13 mouse cellular contexts compared by ENCODE assay signal in the genomic region with DNA sequence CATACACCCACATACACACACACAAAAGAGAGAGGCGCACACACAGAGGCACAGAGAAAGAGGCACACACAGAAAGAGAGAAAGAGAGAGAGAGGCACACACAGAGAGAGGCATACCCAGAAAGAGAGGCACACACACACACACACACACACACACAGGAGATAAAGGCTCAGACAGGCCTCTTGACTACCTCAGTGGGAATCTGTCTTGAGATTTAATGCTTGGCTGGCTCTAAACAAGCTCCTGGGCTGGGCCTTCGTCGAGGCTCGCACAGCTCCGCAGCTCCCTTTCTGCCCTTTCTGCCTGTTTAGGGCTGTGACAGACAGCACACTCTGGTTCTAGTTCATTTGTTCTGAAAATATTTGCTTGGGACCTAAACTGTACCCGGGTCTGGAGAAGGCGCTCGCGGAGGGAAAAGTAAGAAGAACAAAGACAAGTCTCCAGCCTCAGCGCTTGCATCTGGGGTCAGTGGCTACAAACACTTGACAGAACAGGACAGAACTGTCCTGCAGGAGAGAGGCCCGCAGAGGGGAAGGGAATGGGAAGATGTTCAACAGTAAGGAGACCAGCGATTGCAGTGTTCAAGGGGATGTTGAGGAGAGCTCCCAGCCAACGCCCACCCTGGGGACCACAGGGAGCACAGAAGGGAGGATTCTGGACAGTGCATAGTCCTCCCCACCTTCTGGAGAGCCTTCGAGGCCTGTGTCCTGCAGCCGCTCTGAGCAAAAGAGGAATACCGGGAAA. TPM values are rescaled to one million over a fixed set of nuclear protein-coding genes. Genes with fewer than 3 reads are reported as not detected.
A peak's percentile ranks its signal among the peaks of the same experiment; 100 is the strongest.
DNase-seq lines count a peak whose midpoint lies in the region; ATAC-seq lines count a peak whose summit lies in the region.
"Had no signal": no experiment of that assay in that cellular context is flagged by ENCODE, and none has a peak within 500 bp of the region (broad histone marks: within the 10 kb centered on the region; RNA-seq: fewer than 3 reads in every experiment).

No protein-coding gene starts in this region.

- DNase-seq in hindbrain, embryonic 10.5 days (ENCODE audit: low spot score), result peak; percentile 67
- DNase-seq in hindbrain, embryonic 14.5 days (ENCODE audit: low spot score), result no peak
- DNase-seq in embryo, embryonic 11 days, result peak; percentile 71
- DNase-seq in neural tube, embryonic 11.5 days (ENCODE audit: low spot score), result peak; percentile 69
- DNase-seq in ovary, adult 18-20 months (ENCODE audit: low spot score), result no peak
- DNase-seq in heart, adult 11 months, result no peak
- no peak for DNase-seq in cerebellum, postnatal 36 days
- DNase-seq: heart, adult 2 months; layer of hippocampus, postnatal 36 days; lung, postnatal 36 days; right cerebral cortex, postnatal 4 days had no signal

- no peaks in the 10 kb centered on the region for H3K36me3 ChIP-seq in hindbrain, embryonic 10.5 days
- H3K36me3 ChIP-seq in hindbrain, embryonic 14.5 days (replicated peaks; ENCODE audit: control insufficient read depth, insufficient read depth), result no peaks in the 10 kb centered on the region
- H3K36me3 ChIP-seq in hindbrain, embryonic 12.5 days, result no peaks in the 10 kb centered on the region
- H3K36me3 ChIP-seq in neural tube, embryonic 11.5 days (ENCODE audit: control insufficient read depth, insufficient read depth, low read length), result no peaks in the 10 kb centered on the region
- H3K36me3 ChIP-seq: hindbrain, embryonic 15.5 days had no signal

- no peak overlapping the region for H3K9ac ChIP-seq in hindbrain, embryonic 14.5 days
- 0 out of 2 replicates have a peak overlapping the region, but pooled peaks have one; percentile 4 for H3K9ac ChIP-seq in hindbrain, embryonic 12.5 days
- peak overlapping the region; percentile 37 for H3K9ac ChIP-seq in neural tube, embryonic 11.5 days (ENCODE audit: low read length)
- H3K9ac ChIP-seq: hindbrain, embryonic 15.5 days had no signal

- no peaks in the 10 kb centered on the region for H3K9me3 ChIP-seq in hindbrain, embryonic 10.5 days
- H3K9me3 ChIP-seq in hindbrain, embryonic 14.5 days (ENCODE audit: control insufficient read depth, low read length), result no peaks in the 10 kb centered on the region
- no peaks in the 10 kb centered on the region for H3K9me3 ChIP-seq in hindbrain, embryonic 12.5 days (replicated peaks)
- no peaks in the 10 kb centered on the region for H3K9me3 ChIP-seq in neural tube, embryonic 11.5 days (ENCODE audit: control insufficient read depth, low read length)
- H3K9me3 ChIP-seq: hindbrain, embryonic 15.5 days had no signal

- peaks cover 7% of the 10 kb centered on the region; the same call in 1 of the 2 replicates for H3K27me3 ChIP-seq in hindbrain, embryonic 10.5 days (ENCODE audit: insufficient read depth, poor library complexity, severe bottlenecking)
- H3K27me3 ChIP-seq in hindbrain, embryonic 14.5 days (ENCODE audit: control insufficient read depth, insufficient read depth, low read length), result no peaks in the 10 kb centered on the region; the same call in 1 of the 2 replicates
- H3K27me3 ChIP-seq in hindbrain, embryonic 12.5 days, result 0 out of 2 replicates have a peak, but pooled peaks cover 4% of the 10 kb centered on the region
- H3K27me3 ChIP-seq in neural tube, embryonic 11.5 days (ENCODE audit: control insufficient read depth, insufficient read depth, low read length), result no peaks in the 10 kb centered on the region
- H3K27me3 ChIP-seq: hindbrain, embryonic 15.5 days had no signal

- H3K27ac ChIP-seq in hindbrain, embryonic 10.5 days, result peak overlapping the region; percentile 89
- H3K27ac ChIP-seq in hindbrain, embryonic 14.5 days, result no peak overlapping the region
- peak overlapping the region; percentile 70 for H3K27ac ChIP-seq in hindbrain, embryonic 12.5 days
- peak overlapping the region; percentile 78 for H3K27ac ChIP-seq in neural tube, embryonic 11.5 days (ENCODE audit: low read depth, low read length)
- H3K27ac ChIP-seq: heart, adult 2 months; hindbrain, embryonic 15.5 days had no signal

- peaks cover 23% of the 10 kb centered on the region for H3K4me1 ChIP-seq in hindbrain, embryonic 10.5 days (replicated peaks)
- no peaks in the 10 kb centered on the region for H3K4me1 ChIP-seq in hindbrain, embryonic 14.5 days (replicated peaks; ENCODE audit: control insufficient read depth, insufficient read depth, low read length)
- peaks cover 18% of the 10 kb centered on the region for H3K4me1 ChIP-seq in hindbrain, embryonic 12.5 days
- H3K4me1 ChIP-seq in neural tube, embryonic 11.5 days (ENCODE audit: control insufficient read depth, insufficient read depth, low read length), result 0 out of 2 replicates have a peak, but pooled peaks cover 3% of the 10 kb centered on the region

- 33% methylated on average over 16 of the region's 16 CpGs for WGBS in hindbrain, embryonic 10.5 days
- WGBS in hindbrain, embryonic 14.5 days, result 26% methylated on average over 16 of the region's 16 CpGs
- WGBS in hindbrain, embryonic 12.5 days, result 29% methylated on average over 16 of the region's 16 CpGs
- 44% methylated on average over 16 of the region's 16 CpGs for WGBS in neural tube, embryonic 11.5 days

- H3K4me2 ChIP-seq in hindbrain, embryonic 14.5 days (replicated peaks), result no peak overlapping the region
- H3K4me2 ChIP-seq in hindbrain, embryonic 12.5 days (replicated peaks), result no peak overlapping the region
- H3K4me2 ChIP-seq in neural tube, embryonic 11.5 days (ENCODE audit: low read depth), result no peak overlapping the region
- H3K4me2 ChIP-seq: hindbrain, embryonic 15.5 days had no signal

- H3K4me3 ChIP-seq in hindbrain, embryonic 10.5 days, result peak overlapping the region; percentile 28
- no peak overlapping the region for H3K4me3 ChIP-seq in hindbrain, embryonic 14.5 days (replicated peaks; ENCODE audit: low read length)
- H3K4me3 ChIP-seq in hindbrain, embryonic 12.5 days, result no peak overlapping the region
- H3K4me3 ChIP-seq in neural tube, embryonic 11.5 days (ENCODE audit: low read depth, low read length), result no peak overlapping the region
- H3K4me3 ChIP-seq: heart, adult 2 months; hindbrain, embryonic 15.5 days had no signal

- ATAC-seq in hindbrain, embryonic 14.5 days (ENCODE audit: low FRiP score), result no peak; the same call in 1 of the 2 replicates
- peak; percentile 88 for ATAC-seq in hindbrain, embryonic 12.5 days (ENCODE audit: low FRiP score)
- ATAC-seq in neural tube, embryonic 11.5 days (ENCODE audit: insufficient read depth, low FRiP score, low TSS enrichment), result peak; percentile 79; the same call in 1 of the 2 replicates

RNA-seq across cellular contexts. Expression of a gene that starts 14.5 kb away (rescaled TPM):
- polyA plus RNA-seq in hindbrain, embryonic 10.5 days (2016; fragmentation: Nextera tagmentation; extraction: Ambion mirVana), result 66.4 and 76.6 TPM in 2 replicates
- polyA plus RNA-seq in hindbrain, embryonic 14.5 days (2014; fragmentation: Nextera tagmentation; extraction: Ambion mirVana), result 79.1 and 82.7 TPM in 2 replicates
- 61.0 and 61.2 TPM in 2 replicates for polyA plus RNA-seq in hindbrain, embryonic 12.5 days (2016; fragmentation: Nextera tagmentation; extraction: Ambion mirVana)
- polyA plus RNA-seq in neural tube, embryonic 11.5 days (2014; fragmentation: Nextera tagmentation; extraction: Ambion mirVana), result 66.1 and 71.4 TPM in 2 replicates

Comparison
In these comparisons a context has a peak if more than half of its experiments do, and no peak if none do; other contexts are left out.
1. DNase-seq: peak in hindbrain, embryonic 10.5 days (single experiment), embryo, embryonic 11 days (single experiment) and neural tube, embryonic 11.5 days (single experiment); none in hindbrain, embryonic 14.5 days (single experiment), ovary, adult 18-20 months (single experiment), heart, adult 11 months (single experiment) and cerebellum, postnatal 36 days (0 of 2).